Mouse (Mus musculus): ENCODE data around the gene Lypd3. TPM values are rescaled to one million over a fixed set of nuclear protein-coding genes. Genes with fewer than 3 reads are reported as not detected.

The Lypd3 gene
- not detected in 2 replicates for polyA plus RNA-seq (2012; ENCODE audit: insufficient read depth, insufficient read length, low replicate concordance, missing spikeins)

- WGBS: 35% methylated on average over 15 of the region's 15 CpGs
- TF ChIP-seq POLR2A (IDR thresholded peaks at IDR 0.05; ENCODE audit: insufficient read depth, low read depth, low read length) (no peak), CTCF (IDR thresholded peaks at IDR 0.05; ENCODE audit: insufficient read depth, low read depth, low read length) (no peak)
- no peak within 1 kb of the TSS for H3K4me3 ChIP-seq (ENCODE audit: insufficient read depth, low read depth, low read length)
These were observed at the start of gene Lypd3 for GRCm38 (mm10) chr7:24636264-24636663. Gene Lypd3, plus strand, starts transcription at chr7:24636550.

GRCm38 (mm10) chr7:24586828-24587227 lies 49.5 kb upstream of the Lypd3 start:
- Histone ChIP-seq H3K27ac (ENCODE audit: insufficient read depth, low read depth, low read length) (no peak overlapping the region), H3K4me1 (ENCODE audit: control insufficient read depth, insufficient read depth, low read length) (peaks cover 7% of the 10 kb centered on the region; the same call in 1 of the 2 replicates), H3K4me3 (ENCODE audit: insufficient read depth, low read depth, low read length) (peak overlapping the region; percentile 65)
- WGBS: 7% methylated on average over 8 of the region's 8 CpGs
- TF ChIP-seq CTCF (IDR thresholded peaks at IDR 0.05; ENCODE audit: insufficient read depth, low read depth, low read length) (no peak), POLR2A (IDR thresholded peaks at IDR 0.05; ENCODE audit: insufficient read depth, low read depth, low read length) (no peak)

More at GRCm38 (mm10) chr7:24636264-24636663, at the start of gene Lypd3:
- H3K4me1 ChIP-seq (ENCODE audit: control insufficient read depth, insufficient read depth, low read length): peaks cover 9% of the 10 kb centered on the region
- no peak within 1 kb of the TSS for H3K27ac ChIP-seq (ENCODE audit: insufficient read depth, low read depth, low read length)

GRCm38 (mm10) chr7:24587330-24588105 lies 48.8 kb upstream of the Lypd3 start, which contains the start of the genes Ethe1 and Zfp575:
Gene Ethe1, plus strand, starts transcription at chr7:24587543.
Gene Zfp575, minus strand, starts transcription at chr7:24587641.
- Histone ChIP-seq H3K4me3 (ENCODE audit: insufficient read depth, low read depth, low read length) (peak within 1 kb of the TSS; percentile 65), H3K4me1 (ENCODE audit: control insufficient read depth, insufficient read depth, low read length) (peaks cover 7% of the 10 kb centered on the region; the same call in 1 of the 2 replicates), H3K27ac (ENCODE audit: insufficient read depth, low read depth, low read length) (no peak within 1 kb of the TSS)
- TF ChIP-seq POLR2A (IDR thresholded peaks at IDR 0.05; ENCODE audit: insufficient read depth, low read depth, low read length) (peak; percentile 98), CTCF (IDR thresholded peaks at IDR 0.05; ENCODE audit: insufficient read depth, low read depth, low read length) (no peak)
- 3% methylated on average over 30 of the region's 30 CpGs for WGBS

- H3K4me1 ChIP-seq (ENCODE audit: control insufficient read depth, insufficient read depth, low read length): peaks cover 7% of the 10 kb centered on the region; the same call in 1 of the 2 replicates
- TF ChIP-seq CTCF (IDR thresholded peaks at IDR 0.05; ENCODE audit: insufficient read depth, low read depth, low read length): no peak
- no peak for TF ChIP-seq POLR2A (IDR thresholded peaks at IDR 0.05; ENCODE audit: insufficient read depth, low read depth, low read length)
- H3K27ac ChIP-seq (ENCODE audit: insufficient read depth, low read depth, low read length): no peak overlapping the region
- 87% methylated on average over 13 of the region's 13 CpGs for WGBS
- no peak overlapping the region for H3K4me3 ChIP-seq (ENCODE audit: insufficient read depth, low read depth, low read length)
These were observed 48.0 kb upstream of the Lypd3 start for GRCm38 (mm10) chr7:24588336-24588735.

- no peak overlapping the region for H3K27ac ChIP-seq (ENCODE audit: insufficient read depth, low read depth, low read length)
- no peak overlapping the region for H3K4me3 ChIP-seq (ENCODE audit: insufficient read depth, low read depth, low read length)
- TF ChIP-seq CTCF (IDR thresholded peaks at IDR 0.05; ENCODE audit: insufficient read depth, low read depth, low read length) (no peak), POLR2A (IDR thresholded peaks at IDR 0.05; ENCODE audit: insufficient read depth, low read depth, low read length) (no peak)
- H3K4me1 ChIP-seq (ENCODE audit: control insufficient read depth, insufficient read depth, low read length): peaks cover 10% of the 10 kb centered on the region
- 74% methylated on average over 5 of the region's 5 CpGs for WGBS
These were observed 44.6 kb upstream of the Lypd3 start for GRCm38 (mm10) chr7:24591735-24592134.

- no peak overlapping the region for H3K27ac ChIP-seq (ENCODE audit: insufficient read depth, low read depth, low read length)
- TF ChIP-seq POLR2A (IDR thresholded peaks at IDR 0.05; ENCODE audit: insufficient read depth, low read depth, low read length) (no peak), CTCF (IDR thresholded peaks at IDR 0.05; ENCODE audit: insufficient read depth, low read depth, low read length) (no peak)
- no peak overlapping the region for H3K4me3 ChIP-seq (ENCODE audit: insufficient read depth, low read depth, low read length)
- H3K4me1 ChIP-seq (ENCODE audit: control insufficient read depth, insufficient read depth, low read length): peaks cover 10% of the 10 kb centered on the region
- 56% methylated on average over 4 of the region's 4 CpGs for WGBS
These were observed 44.2 kb upstream of the Lypd3 start for GRCm38 (mm10) chr7:24592163-24592562.

- Histone ChIP-seq H3K4me3 (ENCODE audit: insufficient read depth, low read depth, low read length) (no peak overlapping the region), H3K27ac (ENCODE audit: insufficient read depth, low read depth, low read length) (no peak overlapping the region), H3K4me1 (ENCODE audit: control insufficient read depth, insufficient read depth, low read length) (peaks cover 10% of the 10 kb centered on the region)
- 69% methylated on average over 6 of the region's 6 CpGs for WGBS
- TF ChIP-seq CTCF (IDR thresholded peaks at IDR 0.05; ENCODE audit: insufficient read depth, low read depth, low read length) (no peak), POLR2A (IDR thresholded peaks at IDR 0.05; ENCODE audit: insufficient read depth, low read depth, low read length) (no peak)
These were observed 43.6 kb upstream of the Lypd3 start for GRCm38 (mm10) chr7:24592781-24593180.

- TF ChIP-seq POLR2A (IDR thresholded peaks at IDR 0.05; ENCODE audit: insufficient read depth, low read depth, low read length) (peak; percentile 65; the same call in 1 of the 2 replicates), CTCF (IDR thresholded peaks at IDR 0.05; ENCODE audit: insufficient read depth, low read depth, low read length) (no peak)
- WGBS: 2% methylated on average over 39 of the region's 39 CpGs
- peak overlapping the region; percentile 64 for H3K4me3 ChIP-seq (ENCODE audit: insufficient read depth, low read depth, low read length)
- H3K4me1 ChIP-seq (ENCODE audit: control insufficient read depth, insufficient read depth, low read length): peaks cover 10% of the 10 kb centered on the region
- no peak overlapping the region for H3K27ac ChIP-seq (ENCODE audit: insufficient read depth, low read depth, low read length)
These were observed 42.6 kb upstream of the Lypd3 start for GRCm38 (mm10) chr7:24593621-24594308.

Measured in olfactory bulb, adult 2 months (tissue).